Mouse (Mus musculus) embryonic facial prominence, embryonic 11.5 days (tissue): ENCODE results near the gene Cars. TPM values are rescaled to one million over a fixed set of nuclear protein-coding genes. Genes with fewer than 3 reads are reported as not detected.
"Not testable (repeated sequence)": the region's sequence is repeated elsewhere in the genome, so short reads cannot be mapped to it uniquely, and the experiment has no call there.

Source experiments
- ATAC-seq: fragments of 200-750 bp; cut with Nextera tagmentation; replicated peaks from 2 replicates; pipeline ENCODE4 v1.8.0; 2017; ENCODE audit warnings: low read depth; ENCODE audit not compliant: insufficient number of reproducible peaks, low FRiP score, low TSS enrichment
- DNase-seq: peaks from one replicate; pipeline ENCODE4 v3.0.0-alpha.2; 2015; ENCODE audit warnings: low spot score
- H3K27ac ChIP-seq: fragments of 300-500 bp; sonication (generic); replicated peaks from 2 replicates; pipeline ENCODE4 v1.5.1; 2014; ENCODE audit warnings: mild to moderate bottlenecking, low read depth, low read length, control low read depth
- H3K27me3 ChIP-seq: fragments of 300-500 bp; sonication (generic); 2 replicates; pipeline ENCODE4 v1.6.1; 2014; ENCODE audit warnings: mild to moderate bottlenecking, low read length, moderate library complexity, mixed read lengths; ENCODE audit not compliant: control insufficient read depth, insufficient read depth
- H3K36me3 ChIP-seq: fragments of 300-500 bp; sonication (generic); replicated peaks from 2 replicates; pipeline ENCODE4 v1.6.1; 2014; ENCODE audit warnings: low read depth, mild to moderate bottlenecking, low read length, moderate library complexity, mixed read lengths; ENCODE audit not compliant: control insufficient read depth, insufficient read depth
- H3K4me1 ChIP-seq: fragments of 300-500 bp; sonication (generic); 2 replicates; pipeline ENCODE4 v1.6.1; 2014; ENCODE audit warnings: low read length, mixed read lengths; ENCODE audit not compliant: control insufficient read depth, insufficient read depth
- H3K4me2 ChIP-seq: fragments of 300-500 bp; sonication (generic); 2 replicates; pipeline ENCODE4 v1.6.1; 2014; ENCODE audit warnings: low read depth, mild to moderate bottlenecking, control low read depth, low read length, moderate library complexity
- H3K4me3 ChIP-seq: fragments of 300-500 bp; sonication (generic); 2 replicates; pipeline ENCODE4 v1.5.1; 2014; ENCODE audit warnings: low read depth, low read length, control low read depth
- H3K9ac ChIP-seq: fragments of 300-500 bp; sonication (generic); replicated peaks from 2 replicates; pipeline ENCODE4 v1.6.1; 2014; ENCODE audit warnings: mild to moderate bottlenecking, control low read depth, low read length
- H3K9me3 ChIP-seq: fragments of 300-500 bp; sonication (generic); replicated peaks from 2 replicates; pipeline ENCODE4 v1.6.1; 2016; ENCODE audit warnings: mild to moderate bottlenecking, low read length, inconsistent platforms, mixed read lengths; ENCODE audit not compliant: control insufficient read depth
- WGBS: fragments of 180-500 bp; shearing (Covaris S2); extraction: QIAGEN DNeasy Blood & Tissue Kit; methylation state at CpG from one replicate; pipeline ENCODE4 v1.1.7; 2014; 5-methylcytosine and 5-hydroxymethylcytosine counted together
- polyA plus RNA-seq: library from polyadenylated mRNA; unstranded; fragments of >200 nt; fragmentation: Nextera tagmentation; extraction: Ambion mirVana; gene quantifications from 2 replicates; pipeline ENCODE4 v1.2.1, GENCODE M21; 2014

Cars gene
- polyA plus RNA-seq, 1 experiment from 2014 or later, result 55.9 TPM

GRCm38 (mm10) chr7:143548976-143549457 is 50.9 kb downstream of the Cars start, which contains the start of gene Nap1l4:
Gene Nap1l4 (minus strand): TSS chr7:143549106.
- Histone ChIP-seq H3K27ac (peak within 1 kb of the TSS; percentile 79), H3K36me3 (no peaks in the 10 kb centered on the region), H3K4me3 (peak within 1 kb of the TSS; percentile 95), H3K9ac (peak within 1 kb of the TSS; percentile 94), H3K4me1 (no peaks in the 10 kb centered on the region), H3K9me3 (no peaks in the 10 kb centered on the region), H3K4me2 (peak within 1 kb of the TSS; percentile 60), H3K27me3 (no peaks in the 10 kb centered on the region)
- peak; percentile 99 for DNase-seq
- peak; percentile 99 for ATAC-seq
- 0% methylated on average over 38 of the region's 43 CpGs for WGBS

DNA sequence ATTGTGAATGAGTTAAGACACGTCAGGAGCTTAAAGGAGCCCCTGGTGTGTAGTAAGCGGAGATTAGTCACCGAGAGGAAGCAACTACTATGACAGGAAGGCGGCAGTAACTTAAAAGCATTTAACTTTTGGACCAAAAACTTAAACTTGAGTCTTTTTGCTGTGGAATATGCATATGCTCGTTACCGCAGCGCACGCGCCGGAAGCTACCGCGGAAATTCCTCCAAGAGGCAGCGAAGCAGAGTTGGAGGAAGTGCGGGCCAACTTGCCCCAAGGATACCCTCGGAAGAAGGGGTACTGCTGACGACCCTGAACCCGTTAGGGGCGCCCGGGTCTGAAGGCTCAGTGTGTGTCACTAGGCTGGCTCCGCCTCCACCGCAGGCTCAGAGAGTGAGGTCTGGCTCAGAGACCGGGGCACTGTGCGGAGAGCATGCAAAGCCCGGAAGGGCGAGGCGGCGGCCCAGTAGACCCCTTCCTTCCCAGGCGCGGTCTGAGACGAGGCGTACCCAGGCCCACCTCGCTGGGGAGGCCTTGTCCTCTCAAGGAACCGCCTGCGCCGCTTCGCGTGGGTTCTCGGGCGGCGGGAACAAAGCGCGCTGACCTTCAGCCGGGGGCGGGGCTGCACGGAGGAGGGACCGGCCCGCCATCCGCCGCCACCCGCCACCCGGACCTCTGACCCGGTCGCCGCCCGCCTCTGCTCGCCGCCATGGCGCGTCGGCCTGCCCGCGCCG is 51.5 kb downstream of the Cars start:
- H3K27ac ChIP-seq, result peak overlapping the region; percentile 79
- ATAC-seq (peak; percentile 74), DNase-seq (peak; percentile 71)

DNA sequence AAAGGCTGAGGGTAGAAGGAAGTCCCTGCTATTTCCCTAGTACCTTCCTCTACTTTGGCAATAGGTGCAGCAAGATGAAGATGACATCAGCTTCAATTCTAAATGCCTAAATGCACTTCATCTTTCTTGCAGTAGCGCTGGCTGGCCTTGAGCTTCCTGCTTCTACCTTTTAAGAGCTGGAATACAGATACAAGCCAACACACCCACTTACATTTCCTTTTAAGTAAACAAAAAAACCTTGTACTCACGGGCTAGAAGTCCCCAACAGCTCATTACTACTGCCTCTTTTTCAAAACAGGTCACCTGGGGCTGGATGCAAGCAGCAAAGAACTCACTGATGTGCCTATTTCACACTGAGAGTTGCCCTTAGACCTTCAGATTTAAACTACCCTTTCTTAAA is 53.3 kb downstream of the Cars start:
- Histone ChIP-seq H3K36me3 (no peaks in the 10 kb centered on the region), H3K9ac (no peak overlapping the region), H3K27me3 (no peaks in the 10 kb centered on the region), H3K4me3 (no peak overlapping the region), H3K9me3 (no peaks in the 10 kb centered on the region), H3K4me1 (no peaks in the 10 kb centered on the region), H3K4me2 (no peak overlapping the region), H3K27ac (no peak overlapping the region)
- ATAC-seq, result no peak
- no peak for DNase-seq
- WGBS, result 67% methylated on average over 2 of the region's 2 CpGs

More for the DNA sequence above, 51.5 kb downstream of the Cars start:
- Histone ChIP-seq H3K4me3 (peak overlapping the region; percentile 95), H3K36me3 (no peaks in the 10 kb centered on the region), H3K4me2 (peak overlapping the region; percentile 60), H3K9me3 (no peaks in the 10 kb centered on the region), H3K27me3 (no peaks in the 10 kb centered on the region), H3K4me1 (no peaks in the 10 kb centered on the region), H3K9ac (peak overlapping the region; percentile 94)
- under 1% methylated on average over 48 of the region's 63 CpGs for WGBS

DNA sequence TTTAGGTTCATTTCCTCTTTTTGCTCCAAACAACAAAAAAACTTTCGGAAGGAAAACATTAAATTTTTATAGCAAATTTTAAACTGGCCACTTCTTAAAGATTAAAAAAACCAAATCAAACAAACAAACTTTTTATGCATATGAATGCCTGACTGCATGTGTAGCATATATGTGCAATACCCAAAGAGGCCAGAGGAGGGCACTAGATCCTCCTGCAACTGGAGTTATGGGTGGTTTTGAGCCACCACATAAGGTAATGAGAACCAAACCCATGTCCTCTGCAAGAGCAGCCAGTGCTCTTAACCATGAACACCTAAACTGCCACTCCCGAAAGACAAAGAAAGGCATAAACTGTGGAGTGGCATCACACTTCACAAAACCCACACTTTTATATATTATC is 55.5 kb downstream of the Cars start:
- H3K4me1 ChIP-seq, result no peaks in the 10 kb centered on the region
- H3K36me3 ChIP-seq, result peaks cover 2% of the 10 kb centered on the region; the same call in 1 of the 2 replicates
- no peak overlapping the region for H3K4me3 ChIP-seq
- H3K9me3 ChIP-seq, result no peaks in the 10 kb centered on the region
- H3K27me3 ChIP-seq, result no peaks in the 10 kb centered on the region
- no peak overlapping the region for H3K4me2 ChIP-seq
- DNase-seq (peak; percentile 63), ATAC-seq (no peak)
- H3K27ac ChIP-seq, result no peak overlapping the region
- no peak overlapping the region for H3K9ac ChIP-seq
- 93% methylated on average over 2 of the region's 2 CpGs for WGBS

DNA sequence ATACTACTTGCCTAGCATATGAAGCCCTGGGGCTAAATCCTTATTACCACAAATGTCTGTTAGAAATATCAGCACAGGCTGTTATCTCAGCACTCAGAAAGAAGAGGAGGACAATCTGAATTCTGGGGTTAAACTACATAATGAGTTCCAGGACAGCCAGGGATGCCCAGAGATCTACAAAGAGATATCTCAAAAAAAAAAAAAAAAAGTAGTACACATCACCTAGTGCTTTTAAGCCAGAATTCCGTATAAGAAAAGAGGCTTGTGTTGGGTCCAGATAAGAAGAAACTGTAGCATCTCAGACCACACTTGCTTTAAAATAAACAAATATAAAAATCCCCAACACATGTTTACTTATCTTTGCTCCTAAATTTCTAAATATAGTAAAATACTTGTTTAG is 61.2 kb downstream of the Cars start:
- Histone ChIP-seq H3K9ac (no peak overlapping the region), H3K36me3 (peaks cover 14% of the 10 kb centered on the region), H3K4me2 (no peak overlapping the region), H3K4me3 (no peak overlapping the region), H3K27me3 (no peaks in the 10 kb centered on the region), H3K4me1 (no peaks in the 10 kb centered on the region), H3K27ac (no peak overlapping the region), H3K9me3 (no peaks in the 10 kb centered on the region)
- 75% methylated on average over 1 of the region's 1 CpGs for WGBS
- DNase-seq (no peak), ATAC-seq (no peak)

- not testable (repeated sequence) for H3K4me2 ChIP-seq, ATAC-seq, H3K9me3 ChIP-seq, H3K9ac ChIP-seq, H3K27me3 ChIP-seq, H3K27ac ChIP-seq, H3K4me1 ChIP-seq, H3K4me3 ChIP-seq, DNase-seq
- WGBS, result 94% methylated on average over 6 of the region's 6 CpGs
- H3K36me3 ChIP-seq, result peaks cover 14% of the 10 kb centered on the region
Measured at GRCm38 (mm10) chr7:143538229-143538628, 61.7 kb downstream of the Cars start.

- no peak overlapping the region for H3K27ac ChIP-seq
- no peak for ATAC-seq
- no peaks in the 10 kb centered on the region for H3K27me3 ChIP-seq
- H3K4me1 ChIP-seq, result no peaks in the 10 kb centered on the region
- DNase-seq, result no peak
- WGBS, result 85% methylated on average over 3 of the region's 3 CpGs
- no peak overlapping the region for H3K4me2 ChIP-seq
- no peak overlapping the region for H3K9ac ChIP-seq
- no peak overlapping the region for H3K4me3 ChIP-seq
- no peaks in the 10 kb centered on the region for H3K9me3 ChIP-seq
- peaks cover 18% of the 10 kb centered on the region for H3K36me3 ChIP-seq
Measured at GRCm38 (mm10) chr7:143536251-143536650, 63.6 kb downstream of the Cars start.

DNA sequence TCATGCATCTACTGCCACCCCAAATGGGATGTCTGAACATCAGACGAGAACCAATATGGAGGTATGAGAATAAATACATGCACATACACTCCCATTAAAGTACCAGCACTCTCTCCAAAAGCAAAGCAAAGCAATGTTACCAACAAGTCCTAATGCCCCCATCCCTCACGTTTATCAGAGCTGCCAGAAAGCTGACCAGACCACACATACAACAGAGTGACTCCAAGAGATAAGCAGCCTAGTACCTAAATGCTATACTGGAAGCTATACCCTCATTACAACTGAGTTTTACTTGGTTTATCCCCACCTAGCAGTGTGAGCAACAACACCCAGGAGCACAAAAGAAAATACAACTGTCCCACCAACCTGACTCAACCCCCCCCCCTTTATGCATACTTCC is 66.6 kb downstream of the Cars start:
- Histone ChIP-seq H3K4me2 (no peak overlapping the region), H3K9me3 (no peaks in the 10 kb centered on the region), H3K9ac (no peak overlapping the region), H3K36me3 (peaks cover 14% of the 10 kb centered on the region), H3K4me3 (no peak overlapping the region), H3K4me1 (no peaks in the 10 kb centered on the region), H3K27ac (no peak overlapping the region), H3K27me3 (no peaks in the 10 kb centered on the region)
- WGBS, result 87% methylated on average over 2 of the region's 2 CpGs
- ATAC-seq, result no peak
- no peak for DNase-seq
